Mouse (Mus musculus) embryonic facial prominence, embryonic 12.5 days (tissue): ENCODE measurements around the gene Igsf1. TPM values are rescaled to one million over a fixed set of nuclear protein-coding genes. Genes with fewer than 3 reads are reported as not detected.
A peak's percentile ranks its signal among the peaks of the same experiment; 100 is the strongest.

Experiments
- ATAC-seq: fragments of 200-750 bp; cut with Nextera tagmentation; 2 replicates; pipeline ENCODE4 v1.8.0; 2017; ENCODE audit not compliant: insufficient number of reproducible peaks, insufficient read depth, low FRiP score, low TSS enrichment
- H3K27ac ChIP-seq: fragments of 300-500 bp; sonication (generic); 2 replicates; pipeline ENCODE4 v1.5.1; 2016; ENCODE audit warnings: mild to moderate bottlenecking
- H3K27me3 ChIP-seq: fragments of 300-500 bp; sonication (generic); 2 replicates; pipeline ENCODE4 v1.6.1; 2016; ENCODE audit warnings: mild to moderate bottlenecking, moderate library complexity
- H3K36me3 ChIP-seq: fragments of 300-500 bp; sonication (generic); 2 replicates; pipeline ENCODE4 v1.6.1; 2016; ENCODE audit warnings: mild to moderate bottlenecking
- H3K4me1 ChIP-seq: fragments of 300-500 bp; sonication (generic); 2 replicates; pipeline ENCODE4 v1.6.1; 2016
- H3K4me2 ChIP-seq: fragments of 300-500 bp; sonication (generic); replicated peaks from 2 replicates; pipeline ENCODE4 v1.6.1; 2016; ENCODE audit warnings: mild to moderate bottlenecking, moderate library complexity
- H3K4me3 ChIP-seq: fragments of 300-500 bp; sonication (generic); 2 replicates; pipeline ENCODE4 v1.5.1; 2016; ENCODE audit warnings: mild to moderate bottlenecking
- H3K9ac ChIP-seq: fragments of 300-500 bp; sonication (generic); 2 replicates; pipeline ENCODE4 v1.6.1; 2016; ENCODE audit warnings: mild to moderate bottlenecking, moderate library complexity
- H3K9me3 ChIP-seq: fragments of 300-500 bp; sonication (generic); 2 replicates; pipeline ENCODE4 v1.6.1; 2016; ENCODE audit warnings: mild to moderate bottlenecking, moderate library complexity
- WGBS: fragments of 180-500 bp; shearing (Covaris S2); methylation state at CpG from one replicate; pipeline ENCODE4 v1.1.7; 2016; 5-methylcytosine and 5-hydroxymethylcytosine counted together
- polyA plus RNA-seq: library from polyadenylated mRNA; unstranded; fragments of >200 nt; fragmentation: Nextera tagmentation; extraction: Ambion mirVana; gene quantifications from 2 replicates; pipeline ENCODE4 v1.2.1, GENCODE M21; 2016

Gene Igsf1
- polyA plus RNA-seq, result 3.1 and 4.4 TPM in 2 replicates

GRCm38 (mm10) chrX:49797213-49798019, at the start of gene Igsf1:
Gene Igsf1, minus strand, starts transcription at chrX:49797749.
- Histone ChIP-seq H3K9me3 (no peaks in the 10 kb centered on the region), H3K27ac (no peak within 1 kb of the TSS), H3K4me1 (no peaks in the 10 kb centered on the region), H3K4me2 (peak within 1 kb of the TSS; percentile 48), H3K9ac (no peak within 1 kb of the TSS), H3K4me3 (peak within 1 kb of the TSS; percentile 31), H3K27me3 (no peaks in the 10 kb centered on the region), H3K36me3 (no peaks in the 10 kb centered on the region)
- WGBS, result 22% methylated on average over 27 of the region's 28 CpGs
- ATAC-seq, result peak; percentile 85

- Histone ChIP-seq H3K27me3 (no peaks in the 10 kb centered on the region), H3K36me3 (no peaks in the 10 kb centered on the region), H3K4me2 (no peak overlapping the region), H3K9ac (no peak overlapping the region), H3K4me3 (no peak overlapping the region), H3K27ac (no peak overlapping the region), H3K4me1 (no peaks in the 10 kb centered on the region), H3K9me3 (no peaks in the 10 kb centered on the region)
- ATAC-seq, result no peak
- 35% methylated on average over 2 of the region's 2 CpGs for WGBS
Measured at GRCm38 (mm10) chrX:49770828-49771227, 26.7 kb downstream of the Igsf1 start.

- no peak overlapping the region for H3K4me2 ChIP-seq
- no peak for ATAC-seq
- H3K4me3 ChIP-seq, result no peak overlapping the region
- H3K4me1 ChIP-seq, result no peaks in the 10 kb centered on the region
- H3K27ac ChIP-seq, result no peak overlapping the region
- no peaks in the 10 kb centered on the region for H3K9me3 ChIP-seq
- H3K9ac ChIP-seq, result no peak overlapping the region
- no peaks in the 10 kb centered on the region for H3K36me3 ChIP-seq
- no peaks in the 10 kb centered on the region for H3K27me3 ChIP-seq
- WGBS, result 49% methylated on average over 5 of the region's 5 CpGs
Measured at GRCm38 (mm10) chrX:49745192-49745591, 52.4 kb downstream of the Igsf1 start.

GRCm38 (mm10) chrX:49734959-49735358, 62.6 kb downstream of the Igsf1 start, which contains the start of gene Olfr1321:
Gene Olfr1321, minus strand, starts transcription at chrX:49735059.
- H3K4me2 ChIP-seq, result no peak within 1 kb of the TSS
- 78% methylated on average over 2 of the region's 2 CpGs for WGBS
- H3K9me3 ChIP-seq, result no peaks in the 10 kb centered on the region
- no peak within 1 kb of the TSS for H3K9ac ChIP-seq
- H3K4me3 ChIP-seq, result no peak within 1 kb of the TSS
- H3K4me1 ChIP-seq, result no peaks in the 10 kb centered on the region
- no peaks in the 10 kb centered on the region for H3K36me3 ChIP-seq
- H3K27ac ChIP-seq, result no peak within 1 kb of the TSS
- no peaks in the 10 kb centered on the region for H3K27me3 ChIP-seq
- ATAC-seq, result no peak

Other genes starting within 250 kb of the Igsf1 start
- not detected in 2 replicates for gene Olfr1320, start 125.4 kb downstream of the Igsf1 start, polyA plus RNA-seq
- not detected in 2 replicates for gene Olfr1321, start 62.7 kb downstream of the Igsf1 start, polyA plus RNA-seq
- not detected in 2 replicates for gene Olfr1322, start 93.7 kb upstream of the Igsf1 start, polyA plus RNA-seq
- gene Olfr1323, start 221.6 kb upstream of the Igsf1 start, polyA plus RNA-seq, result not detected in 2 replicates